Mouse (Mus musculus): ENCODE measurements at regions not wholly inside any gene's neighbourhood (a gene's known extent, or its start where the extent isn't known, plus 50 kb on each side); places are given as distances from the start of the nearest gene placed in this dataset.

GRCm38 (mm10) chr15:59811566-59811965 lies 204.8 kb downstream of the 4933412E24Rik start:
- no peak for TF ChIP-seq CTCF (IDR thresholded peaks at IDR 0.05; ENCODE audit: low read depth)
- no peak for TF ChIP-seq EP300 (optimal IDR thresholded peaks at IDR 0.05)

All from stomach, postnatal 0 days (tissue).